Mouse (Mus musculus) kidney, postnatal 4 days (tissue): ENCODE results near the gene 1700029I15Rik.
A peak's percentile ranks its signal among the peaks of the same experiment; 100 is the strongest.

ENCODE experiments used
- DNase-seq, 2 experiments: peaks; one replicate each; pipeline ENCODE4 v3.0.0; 2021; ENCODE audit warnings: mixed read lengths in 2 of 2

The 1700029I15Rik gene

DNA sequence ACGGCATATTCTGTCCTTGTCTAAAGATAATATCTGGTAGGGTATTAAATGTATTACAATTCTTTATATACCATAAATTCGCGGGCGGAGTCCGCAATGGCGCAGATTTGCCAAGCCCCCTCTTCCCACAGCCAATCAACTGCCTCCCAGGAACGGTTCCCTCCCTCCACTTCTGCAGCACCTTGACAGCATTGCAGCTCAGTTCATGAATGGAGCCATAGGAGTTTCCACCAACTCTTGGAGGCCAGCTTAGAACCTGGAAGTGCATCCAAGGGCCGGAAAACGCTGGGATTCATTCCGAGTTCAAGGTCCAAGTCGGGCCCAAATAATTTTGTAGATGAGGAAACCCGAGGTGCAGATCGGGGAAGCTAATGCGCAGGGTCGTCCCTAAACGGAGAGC is 7.8 kb upstream of the 1700029I15Rik start, which contains the start of the genes Pex16 and Large2:
TSS of gene Pex16 (plus strand) at position 163 of the 400 bp plus-strand sequence.
TSS of gene Large2 (minus strand) at position 356 of the 400 bp plus-strand sequence.
- peak; percentile 49 to 69 for DNase-seq

DNA sequence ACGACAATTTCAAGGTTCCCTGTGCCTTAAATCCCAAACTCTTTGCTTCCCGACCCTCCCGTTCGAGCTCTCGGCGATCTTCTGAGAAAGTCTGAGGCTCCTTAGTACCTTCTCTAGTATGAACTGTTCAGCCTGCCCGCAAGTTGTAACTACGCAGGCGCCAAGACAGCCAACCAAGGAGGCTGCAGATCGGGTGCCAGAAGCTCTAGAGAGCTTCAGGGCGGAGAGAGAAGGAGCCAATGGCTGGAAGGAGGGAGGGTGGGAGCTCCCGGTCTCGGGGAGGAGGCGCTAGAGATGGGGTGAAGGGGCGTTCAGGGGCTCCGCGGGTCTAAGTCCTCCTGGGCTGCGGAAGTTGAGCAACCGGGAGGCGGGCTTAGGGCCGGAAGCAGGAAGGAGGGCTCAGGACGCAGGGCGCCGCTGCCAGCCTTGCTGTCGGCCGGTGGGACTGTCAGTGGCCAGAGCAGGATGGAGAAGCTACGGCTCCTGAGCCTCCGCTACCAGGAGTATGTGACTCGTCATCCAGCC is 7.2 kb upstream of the 1700029I15Rik start:
- peak; percentile 94 to 97 for DNase-seq

DNA sequence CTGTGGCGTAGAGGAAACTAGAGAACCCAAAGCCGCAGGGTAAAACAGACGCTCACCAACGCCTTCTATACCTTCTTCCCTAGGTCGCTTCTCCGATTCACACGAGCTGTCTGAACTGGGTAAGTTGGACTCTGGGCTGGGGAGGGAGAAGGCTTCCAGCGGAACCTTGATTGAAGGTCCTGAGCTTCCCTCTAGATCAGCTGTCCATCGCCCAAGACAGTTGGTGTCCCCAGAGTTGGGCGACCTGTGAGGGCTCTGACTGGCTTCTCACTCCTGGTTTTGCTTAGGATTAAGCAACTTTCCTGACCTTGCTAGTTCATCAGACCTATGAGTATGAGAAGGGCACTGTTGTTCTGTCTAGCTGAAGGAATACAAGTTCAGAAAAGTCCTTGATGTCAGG is 6.5 kb upstream of the 1700029I15Rik start:
- DNase-seq: no peak

DNA sequence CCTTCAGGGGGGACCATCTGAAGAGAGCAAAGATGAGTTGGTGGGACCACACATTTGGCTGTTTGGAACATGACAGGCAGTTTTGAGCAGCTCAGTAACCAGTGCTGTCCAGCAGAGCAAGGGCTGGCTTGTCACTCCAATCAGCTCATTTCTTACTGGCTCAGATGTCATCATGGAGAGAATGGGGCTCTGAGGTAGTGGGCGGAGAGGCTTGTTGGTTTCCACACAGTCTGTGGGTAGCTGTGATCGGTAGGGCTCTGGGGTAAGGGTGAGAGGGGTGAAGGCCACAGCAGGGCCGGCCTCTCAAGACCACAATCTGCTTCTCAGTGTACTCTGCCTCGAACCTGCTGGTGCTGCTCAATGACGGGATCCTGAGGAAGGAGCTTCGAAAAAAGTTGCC is 6.0 kb upstream of the 1700029I15Rik start:
- DNase-seq: no peak

DNA sequence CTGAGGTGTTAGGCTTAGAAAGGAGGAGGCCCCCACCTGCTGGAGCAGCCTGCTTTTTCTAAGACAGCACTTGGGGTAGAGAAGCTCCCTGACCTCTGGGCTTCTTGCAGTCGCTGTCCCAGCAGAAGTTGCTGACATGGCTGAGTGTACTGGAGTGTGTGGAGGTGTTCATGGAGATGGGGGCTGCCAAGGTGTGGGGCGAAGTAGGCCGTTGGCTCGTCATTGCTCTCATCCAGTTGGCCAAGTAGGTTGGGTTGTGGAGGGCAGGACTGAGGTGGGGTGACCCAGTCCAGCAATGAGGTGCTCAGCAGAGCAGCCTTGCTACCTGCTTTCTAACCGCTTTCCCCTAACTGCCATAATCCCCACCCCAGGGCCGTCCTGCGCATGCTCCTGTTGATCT is 5.0 kb upstream of the 1700029I15Rik start:
- DNase-seq: no peak

DNA sequence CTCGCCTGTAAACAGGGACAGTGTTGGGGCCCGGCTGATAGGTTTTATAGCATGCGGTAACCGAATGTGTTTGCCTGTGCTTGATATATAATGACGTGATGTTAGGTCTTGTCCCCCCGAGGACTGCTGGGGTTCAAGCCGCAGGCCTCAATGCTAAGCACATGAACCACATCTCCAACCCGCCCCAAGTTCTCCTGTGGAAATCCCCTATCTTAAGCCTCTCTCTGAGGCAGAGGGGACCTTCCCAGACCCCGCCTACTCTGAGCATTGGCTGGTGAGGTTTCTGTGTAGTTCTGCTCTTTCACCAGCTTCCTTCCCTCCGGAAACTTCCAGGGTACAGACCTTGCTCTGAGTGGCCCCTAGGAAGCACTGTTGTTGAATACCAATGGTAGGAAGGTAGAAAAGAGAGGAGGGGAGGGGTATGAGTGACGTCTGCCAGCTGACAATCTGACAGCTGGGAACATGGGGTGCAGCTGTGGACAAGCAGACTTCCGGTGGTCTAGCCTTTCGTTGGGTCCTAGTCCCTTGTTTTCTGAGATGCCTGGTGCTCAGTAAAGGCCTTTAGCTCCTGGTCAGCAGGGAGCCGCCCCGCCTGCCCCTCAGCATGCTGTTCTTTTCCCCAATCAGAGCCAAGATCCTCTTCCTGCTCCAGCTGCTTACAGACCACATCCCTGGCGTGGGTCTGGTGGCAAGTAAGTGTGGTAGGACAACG is 2.4 kb upstream of the 1700029I15Rik start:
- DNase-seq: no peak

DNA sequence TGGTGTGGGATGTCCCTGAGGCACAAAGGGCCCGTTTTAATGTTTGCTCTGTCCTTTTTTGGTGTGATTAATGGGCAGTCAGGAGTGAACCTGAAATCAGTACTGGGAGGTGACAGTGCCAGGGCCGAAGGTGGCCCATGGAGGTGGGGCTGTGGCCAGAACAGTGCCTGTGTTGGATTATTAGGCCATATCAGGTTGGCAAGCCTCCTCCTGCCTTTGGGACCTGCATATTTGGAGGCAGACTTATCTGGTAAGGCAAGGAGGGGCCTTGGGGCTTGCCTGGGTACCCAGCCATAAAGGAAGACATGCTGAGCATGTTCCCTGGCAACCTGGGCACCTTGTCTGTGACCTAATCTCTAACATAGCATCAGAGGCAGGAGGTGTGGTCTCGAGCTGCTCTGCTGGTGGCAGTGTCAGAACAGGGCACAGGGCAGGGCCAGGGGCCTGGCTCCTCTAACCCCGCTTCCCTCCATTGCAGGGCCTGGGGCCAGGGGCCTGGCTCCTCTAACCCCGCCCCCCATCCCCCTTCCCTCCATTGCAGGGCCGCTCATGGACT is 1.8 kb upstream of the 1700029I15Rik start:
- DNase-seq: no peak

DNA sequence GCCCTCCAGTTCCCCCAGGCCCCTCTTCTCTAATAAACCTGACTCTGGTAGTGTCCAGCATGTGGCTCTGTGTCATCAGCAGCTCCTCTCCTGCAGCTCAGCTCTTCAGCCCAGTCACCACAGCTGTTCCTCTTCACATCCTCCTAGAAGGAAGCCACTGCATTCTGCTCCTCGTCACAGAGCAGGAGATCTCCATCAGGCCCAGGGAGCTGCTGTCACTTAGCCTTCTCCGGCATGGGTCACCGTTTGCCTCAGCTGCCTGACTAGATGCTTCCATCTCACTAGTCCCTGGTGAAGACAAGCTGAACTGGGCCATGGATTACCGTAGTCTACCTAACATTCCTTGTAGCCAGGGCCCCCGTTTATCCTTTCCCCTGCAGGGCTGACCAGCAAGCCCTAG is 1.2 kb upstream of the 1700029I15Rik start:
- DNase-seq: peak; percentile 45 to 60

DNA sequence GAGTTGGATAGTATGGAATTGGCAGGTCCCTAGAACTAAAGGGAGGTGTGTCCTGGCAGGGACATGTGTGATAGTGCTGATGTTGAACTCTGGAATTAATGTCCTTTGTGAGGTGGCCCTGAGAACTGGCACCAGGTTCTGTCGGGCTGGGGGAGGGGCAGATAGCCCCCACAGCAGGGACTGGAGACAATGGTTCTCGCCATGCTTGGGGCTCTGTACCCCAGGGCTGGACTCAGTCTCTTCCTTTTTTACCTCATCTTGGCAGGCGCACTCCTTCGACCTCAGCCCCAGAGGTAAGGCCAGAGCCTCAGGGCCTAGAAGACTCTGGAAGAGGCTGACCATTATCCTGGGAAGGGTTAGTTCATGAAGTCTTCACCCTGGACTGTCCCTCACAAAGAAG is 421 bp downstream of the 1700029I15Rik start:
- no peak for DNase-seq

DNA sequence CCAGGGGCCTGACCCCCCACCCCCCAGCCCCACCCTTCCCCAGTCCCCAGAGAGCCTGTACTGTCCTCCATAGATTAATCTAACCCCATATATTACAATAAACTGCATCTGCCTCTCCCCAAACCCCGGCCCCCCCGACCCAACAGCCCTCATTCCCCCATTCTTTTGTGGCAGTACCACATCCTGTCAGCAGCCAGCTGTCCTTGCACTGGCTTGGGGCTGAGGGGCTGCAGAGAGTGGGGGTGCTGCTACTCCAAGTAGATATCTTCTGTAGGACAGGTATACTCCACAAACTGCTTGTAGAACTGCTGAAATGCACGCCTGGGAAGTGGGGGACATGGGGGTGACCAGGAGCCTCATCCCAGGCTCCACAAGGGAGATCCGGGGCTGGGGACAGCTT is 1.8 kb downstream of the 1700029I15Rik start:
- no peak for DNase-seq

DNA sequence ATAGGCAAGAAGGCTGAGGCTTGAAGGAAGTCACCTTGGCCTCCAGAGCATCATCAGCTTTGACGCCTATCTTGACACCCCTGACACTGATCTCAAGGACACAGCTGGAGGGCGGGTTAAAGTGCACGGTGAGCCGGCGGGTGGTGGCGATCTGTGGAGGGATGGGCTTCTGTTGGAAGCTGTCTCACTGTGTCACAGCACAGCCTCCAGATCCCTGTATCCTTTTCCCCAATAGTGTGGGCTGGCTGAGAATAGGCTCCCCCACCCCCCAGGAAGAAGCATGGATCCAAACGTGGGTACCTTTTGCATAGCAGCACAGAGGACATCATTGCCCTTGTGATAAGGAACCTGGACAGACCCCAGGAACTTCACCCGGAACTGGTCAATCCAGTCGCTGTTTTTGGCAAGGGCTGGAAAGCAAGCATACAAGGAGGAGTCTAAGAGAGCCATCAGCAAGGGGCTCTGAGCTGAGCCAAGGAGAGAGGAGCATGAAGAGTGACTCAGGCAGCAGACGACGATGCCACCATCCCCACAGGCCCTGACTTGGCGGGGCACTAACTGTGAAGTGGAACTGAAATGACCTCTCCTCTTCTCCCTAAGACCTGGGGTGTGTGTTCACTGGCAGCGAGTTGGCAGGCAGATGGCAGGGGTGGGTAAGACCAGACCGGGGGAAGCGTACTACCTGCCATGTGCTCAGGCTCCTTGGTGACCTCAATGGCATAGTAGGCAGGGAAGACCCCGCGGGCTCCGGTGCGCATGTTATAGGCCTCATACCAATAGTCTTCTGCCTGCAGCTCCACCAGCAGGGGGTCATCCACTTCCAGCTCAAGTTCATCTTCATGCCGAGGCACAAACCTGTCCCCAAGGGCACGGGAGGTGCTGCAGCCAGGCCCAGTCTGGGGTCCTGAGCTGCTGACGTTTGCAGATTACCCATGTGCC is 3.0 kb downstream of the 1700029I15Rik start:
- no peak for DNase-seq

DNA sequence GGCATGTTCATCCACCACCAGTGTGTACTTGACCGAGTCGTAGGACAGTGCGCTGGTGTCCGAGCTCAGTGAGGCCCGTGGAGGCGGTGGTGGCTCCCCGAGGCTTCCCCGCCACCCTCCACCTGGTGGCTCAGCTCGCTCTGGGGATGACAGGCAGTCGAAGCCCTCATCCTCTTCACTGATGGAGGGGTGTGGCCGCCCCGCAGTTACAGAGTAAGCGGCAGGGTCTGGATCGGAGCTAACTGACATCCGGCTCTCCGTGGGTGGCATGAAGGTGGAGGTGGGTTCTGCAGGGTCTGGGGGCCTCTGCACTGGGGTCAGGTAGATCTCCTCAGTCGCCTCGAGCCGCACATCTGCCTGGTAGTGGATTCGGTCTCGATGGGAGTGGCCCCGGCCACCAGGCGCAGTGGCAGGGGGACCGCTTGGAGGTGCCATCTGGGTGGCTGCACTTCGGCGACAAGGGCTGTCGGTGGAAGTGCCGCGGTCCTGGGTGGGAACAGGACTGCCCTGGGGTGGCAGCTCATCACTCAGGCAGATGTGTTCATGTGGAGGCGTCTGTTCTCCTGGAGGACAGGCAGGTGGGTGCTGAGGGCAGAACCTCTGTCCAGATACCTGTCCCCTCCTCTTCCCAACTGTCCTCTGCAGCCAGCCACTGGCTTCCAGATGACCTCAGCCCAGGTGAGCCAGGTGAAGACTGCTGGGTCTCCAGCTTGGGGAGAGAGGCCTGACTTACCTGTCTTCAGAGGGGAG is 4.7 kb downstream of the 1700029I15Rik start:
- DNase-seq: no peak

DNA sequence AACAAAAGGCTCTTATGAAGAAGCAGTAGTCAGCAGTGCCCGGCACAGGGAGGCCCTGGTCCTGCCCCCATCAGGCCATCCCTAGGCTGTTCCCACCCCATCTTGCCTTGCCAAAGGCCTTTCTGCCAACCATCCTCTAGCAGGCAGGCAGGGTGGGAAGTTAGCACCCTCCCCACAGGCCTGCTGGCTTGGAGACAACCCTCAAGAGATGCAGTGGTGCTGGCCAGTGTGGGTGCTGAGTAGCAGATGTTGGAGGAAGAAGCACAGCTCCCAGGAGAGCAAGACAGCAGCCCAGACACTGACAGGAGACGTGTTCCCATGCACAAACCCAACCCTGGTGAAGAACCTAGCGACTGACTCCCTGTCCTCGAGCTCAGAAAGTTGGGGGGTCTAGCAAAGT is 5.3 kb downstream of the 1700029I15Rik start:
- DNase-seq: no peak

DNA sequence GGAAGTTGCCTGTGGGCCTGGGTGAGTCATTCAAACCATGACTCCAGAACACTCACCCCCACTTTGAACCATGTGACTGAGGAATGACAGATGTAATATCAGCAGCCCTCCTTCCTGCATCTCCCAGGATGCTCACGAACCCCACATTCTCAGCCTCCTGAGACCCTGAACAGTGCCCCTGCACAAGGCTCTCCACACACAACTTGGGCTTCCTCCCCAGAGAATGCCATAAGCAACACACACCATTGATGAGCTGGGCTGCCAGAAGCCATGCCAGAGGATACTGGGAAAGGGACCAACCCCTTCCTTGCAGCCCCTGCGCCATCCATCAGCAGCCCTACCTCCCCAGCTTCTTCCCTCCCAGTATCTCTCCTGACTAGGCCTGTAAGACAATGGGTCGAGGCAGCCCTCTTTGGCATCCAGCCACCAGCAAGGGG is 5.8 kb downstream of the 1700029I15Rik start:
- no peak for DNase-seq

DNA sequence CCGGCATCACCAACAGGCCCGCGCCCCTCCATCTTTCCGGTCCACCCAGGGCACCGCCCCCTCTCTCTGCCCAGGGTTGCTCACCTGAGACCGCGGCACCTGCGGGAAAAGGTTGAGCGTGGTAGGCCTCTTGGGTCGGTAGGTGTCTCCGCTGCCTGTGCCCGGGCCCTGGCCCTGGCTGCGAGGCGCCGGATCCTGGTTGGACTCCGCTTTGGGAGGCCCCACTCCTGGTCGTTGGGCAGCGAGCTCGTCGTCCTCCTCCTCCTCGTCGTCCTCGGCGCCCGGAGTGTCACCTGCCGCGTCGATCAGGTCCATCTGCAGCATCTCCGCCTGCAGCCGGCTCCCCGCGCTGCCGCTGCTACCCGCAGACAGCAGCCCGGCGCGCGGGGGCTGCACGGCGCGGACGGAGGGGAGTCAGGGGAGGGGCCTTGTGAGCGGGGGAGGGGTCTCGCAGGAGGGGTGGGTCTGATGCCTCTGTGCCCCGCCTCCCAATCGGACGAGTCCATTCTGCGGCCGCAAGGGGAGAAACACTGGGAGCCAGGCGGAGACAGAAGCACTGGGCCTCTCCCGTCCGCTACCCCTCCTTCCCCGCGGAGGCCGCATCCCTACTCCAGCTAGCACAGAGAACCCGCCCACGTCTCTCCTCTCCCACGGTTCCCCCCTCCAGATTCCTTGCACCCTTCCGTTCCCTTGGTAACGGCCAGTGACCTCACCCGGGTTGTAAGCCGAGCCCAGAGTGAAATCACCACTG is 6.7 kb downstream of the 1700029I15Rik start:
- DNase-seq: peak; percentile 92 to 96

DNA sequence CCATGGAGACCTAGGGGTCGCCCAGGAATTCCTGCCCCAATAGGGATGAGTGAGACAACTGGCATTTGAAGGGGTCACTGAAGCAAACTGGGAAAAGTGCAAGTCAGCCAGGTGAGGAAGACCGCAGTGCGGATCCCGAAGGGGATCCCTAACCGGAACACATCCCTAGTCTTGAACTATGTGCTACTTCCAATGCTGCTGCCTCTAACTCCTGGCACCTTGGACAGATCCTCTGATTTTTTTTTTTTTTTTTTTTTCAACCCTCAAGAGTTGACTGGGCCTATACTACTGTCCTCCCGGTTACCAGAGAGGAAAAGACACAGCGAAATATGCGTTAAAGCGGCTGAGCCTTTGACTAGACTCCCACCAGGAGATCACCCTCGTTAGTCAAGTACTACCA is 7.3 kb downstream of the 1700029I15Rik start:
- DNase-seq: no peak

DNA sequence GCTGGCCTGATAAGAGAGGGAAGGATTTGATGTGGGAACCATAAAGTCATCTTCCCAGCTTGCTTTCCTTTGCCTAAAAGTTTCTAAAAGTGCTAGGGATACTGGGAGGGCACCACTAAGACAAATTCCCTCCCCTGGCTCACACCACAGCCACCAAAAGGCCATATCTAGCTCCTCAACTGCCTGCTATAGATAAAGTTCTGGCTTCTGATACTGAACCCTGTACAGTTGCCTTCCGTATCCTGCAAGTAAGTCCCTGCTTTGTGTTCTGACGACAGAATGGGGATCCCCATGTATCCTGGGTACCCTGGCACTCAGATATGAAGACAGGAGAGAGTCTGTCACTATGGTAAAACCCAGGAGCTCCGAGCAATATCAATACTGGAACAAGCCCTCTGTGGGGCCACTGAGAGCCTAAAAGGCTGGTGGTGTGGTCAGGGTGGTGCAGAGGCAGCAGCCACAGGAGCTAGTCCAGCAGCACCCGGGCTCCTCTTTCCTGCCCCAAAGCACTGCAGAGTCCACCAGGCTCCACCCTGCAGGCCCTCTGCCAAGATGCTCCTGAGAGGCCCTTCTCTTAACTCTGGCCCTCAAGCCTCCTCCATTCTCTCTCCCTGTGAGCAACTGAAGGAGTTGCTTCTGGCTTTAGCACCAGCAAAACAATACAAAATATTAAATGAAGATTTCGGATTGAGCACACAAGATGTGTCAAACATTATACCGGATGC is 8.0 kb downstream of the 1700029I15Rik start:
- no peak for DNase-seq

DNA sequence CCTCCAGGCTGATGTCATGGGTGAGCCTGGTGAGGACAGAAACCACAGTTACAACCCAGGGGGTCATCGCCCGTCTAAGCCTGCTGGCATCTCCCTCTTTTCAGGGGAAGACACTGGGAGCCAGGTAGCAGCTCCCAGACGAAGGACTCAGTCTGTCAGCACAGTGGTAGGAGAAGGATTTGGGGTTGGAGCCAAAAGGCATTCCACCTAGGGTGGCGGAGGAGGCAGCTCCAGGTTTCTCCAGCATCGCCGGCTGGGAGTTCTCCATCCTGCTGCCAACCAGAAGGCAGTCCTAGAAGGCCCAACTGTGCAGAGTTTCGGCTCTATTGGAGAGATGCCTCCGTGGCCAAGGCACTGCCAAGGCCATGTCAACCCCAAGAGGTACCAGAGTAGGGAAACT is 8.8 kb downstream of the 1700029I15Rik start:
- DNase-seq: no peak

DNA sequence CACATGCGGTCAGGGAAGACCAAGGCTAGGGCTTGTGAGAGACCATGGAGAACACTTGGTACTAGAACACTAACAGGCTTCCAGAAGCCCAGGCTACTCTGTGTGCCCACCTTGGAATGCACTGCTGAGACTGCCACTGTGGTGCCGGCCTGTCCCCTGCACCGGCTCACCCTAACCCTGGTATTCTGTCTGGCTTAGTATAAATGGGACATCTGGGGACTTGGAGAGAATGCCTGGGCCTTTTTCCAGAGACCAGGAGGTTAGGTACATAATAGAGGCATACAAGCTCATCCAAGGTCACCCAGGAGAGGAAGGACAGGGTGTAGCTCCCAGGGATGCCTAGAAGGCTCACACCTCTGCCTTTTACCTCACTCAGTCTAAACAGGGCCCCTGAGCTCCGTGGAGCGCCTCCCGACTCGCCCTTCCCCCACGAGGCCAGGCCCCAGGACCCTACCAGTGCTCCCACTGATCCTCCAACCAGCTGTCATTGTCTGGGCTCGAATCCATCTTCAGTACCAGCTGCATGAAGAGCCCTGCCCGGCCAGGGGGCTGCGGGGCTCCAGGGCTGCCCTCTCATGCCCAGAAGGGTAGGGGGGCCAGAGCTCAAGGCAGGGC is 9.5 kb downstream of the 1700029I15Rik start:
- DNase-seq: peak; percentile 24 to 29
